In genomic region chr8:111624081-111624852, GRCm38 (mm10) we compare ENCODE assay signal across 8 mouse cellular contexts. TPM values are rescaled to one million over a fixed set of nuclear protein-coding genes. Genes with fewer than 3 reads are reported as not detected.
A peak's percentile ranks its signal among the peaks of the same experiment; 100 is the strongest.
DNase-seq lines count a peak whose midpoint lies in the region; ATAC-seq and TF ChIP-seq lines count a peak whose summit lies in the region.

No protein-coding gene starts in this region.

- peaks cover 20% of the 10 kb centered on the region; the same call in 1 of the 2 replicates for H3K36me3 ChIP-seq in heart, embryonic 12.5 days
- peaks cover 67% of the 10 kb centered on the region for H3K36me3 ChIP-seq in G1E (replicated peaks)
- H3K36me3 ChIP-seq in thymus, adult 2 months (ENCODE audit: control insufficient read depth, insufficient read depth, low read length) = peaks cover 34% of the 10 kb centered on the region
- H3K36me3 ChIP-seq in forebrain, embryonic 16.5 days (ENCODE audit: control insufficient read depth, insufficient read depth) = no peaks in the 10 kb centered on the region

- no peak overlapping the region for H3K4me2 ChIP-seq in heart, embryonic 12.5 days
- no peak overlapping the region for H3K4me2 ChIP-seq in forebrain, embryonic 16.5 days (ENCODE audit: low read length)

- H3K27ac ChIP-seq in heart, embryonic 12.5 days (ENCODE audit: poor library complexity, severe bottlenecking) = no peak overlapping the region
- peak overlapping the region; percentile 48 for H3K27ac ChIP-seq in thymus, adult 2 months (ENCODE audit: control insufficient read depth, insufficient read depth, low read length)
- no peak overlapping the region for H3K27ac ChIP-seq in forebrain, embryonic 16.5 days (ENCODE audit: low read length)

- TF ChIP-seq POLR2A in lung, adult 2 months (IDR thresholded peaks at IDR 0.05; ENCODE audit: borderline replicate concordance, extremely low read depth, low read depth, low read length) = no peak
- no peak for TF ChIP-seq POLR2A in thymus, adult 2 months (IDR thresholded peaks at IDR 0.05; ENCODE audit: control insufficient read depth, extremely low read depth, insufficient read depth, low read length, poor library complexity)

- peak; percentile 98 for DNase-seq in heart, adult 11 months
- DNase-seq in G1E (ENCODE audit: low spot score) = peak; percentile 44
- peak; percentile 63 to 66 for DNase-seq in cerebellum, postnatal 14 days
- DNase-seq in lung, adult 2 months = peak; percentile 64
- DNase-seq in thymus, adult 2 months = no peak

- no peak overlapping the region for H3K4me3 ChIP-seq in heart, embryonic 12.5 days
- H3K4me3 ChIP-seq in G1E (ENCODE audit: low read depth, low read length) = peak overlapping the region; percentile 36; the same call in 1 of the 2 replicates
- no peak overlapping the region for H3K4me3 ChIP-seq in lung, adult 2 months (replicated peaks; ENCODE audit: extremely low read depth, low read depth, low read length)
- no peak overlapping the region for H3K4me3 ChIP-seq in thymus, adult 2 months (ENCODE audit: control insufficient read depth, insufficient read depth, low read length)
- no peak overlapping the region for H3K4me3 ChIP-seq in forebrain, embryonic 16.5 days (replicated peaks; ENCODE audit: low read length)

- 65% methylated on average over 12 of the region's 12 CpGs for WGBS in heart, embryonic 12.5 days
- whole genome bisulfite sequencing in lung, adult 2 months = 50% methylated on average over 12 of the region's 12 CpGs
- WGBS in thymus, adult 2 months = 50% methylated on average over 12 of the region's 12 CpGs
- WGBS in forebrain, embryonic 16.5 days = 77% methylated on average over 12 of the region's 12 CpGs

- H3K4me1 ChIP-seq in heart, embryonic 12.5 days (replicated peaks) = peaks cover 28% of the 10 kb centered on the region
- peaks cover 61% of the 10 kb centered on the region for H3K4me1 ChIP-seq in G1E (ENCODE audit: insufficient read depth, low read depth, low read length)
- H3K4me1 ChIP-seq in lung, adult 2 months (ENCODE audit: control insufficient read depth, insufficient read depth, low read length) = peaks cover 21% of the 10 kb centered on the region
- peaks cover 73% of the 10 kb centered on the region for H3K4me1 ChIP-seq in thymus, adult 2 months (replicated peaks; ENCODE audit: control insufficient read depth, insufficient read depth, low read length)
- no peaks in the 10 kb centered on the region for H3K4me1 ChIP-seq in forebrain, embryonic 16.5 days (replicated peaks; ENCODE audit: control insufficient read depth, insufficient read depth, low read length)

- no peaks in the 10 kb centered on the region for H3K9me3 ChIP-seq in heart, embryonic 12.5 days (replicated peaks)
- H3K9me3 ChIP-seq in G1E (replicated peaks) = no peaks in the 10 kb centered on the region
- H3K9me3 ChIP-seq in forebrain, embryonic 16.5 days (ENCODE audit: control insufficient read depth, low read length) = no peaks in the 10 kb centered on the region

- no peak for ATAC-seq in heart, embryonic 12.5 days (ENCODE audit: insufficient number of reproducible peaks, low FRiP score)
- ATAC-seq in G1E (ENCODE audit: extremely low read depth, insufficient number of reproducible peaks, low FRiP score, poor library complexity, severe bottlenecking) = peak; percentile 87
- ATAC-seq in inflammation-experienced regulatory T-cells, adult 6 months = peak; percentile 23
- ATAC-seq in forebrain, embryonic 16.5 days = no peak

- TF ChIP-seq CTCF in G1E (IDR thresholded peaks at IDR 0.05; ENCODE audit: low read depth, low read length) = no peak
- no peak for TF ChIP-seq CTCF in lung, adult 2 months (IDR thresholded peaks at IDR 0.05; ENCODE audit: insufficient read depth, low read length)
- no peak for TF ChIP-seq CTCF in thymus, adult 2 months (IDR thresholded peaks at IDR 0.05; ENCODE audit: borderline replicate concordance, control insufficient read depth, extremely low read depth, insufficient read depth, low read length, poor library complexity)

- no peaks in the 10 kb centered on the region for H3K27me3 ChIP-seq in heart, embryonic 12.5 days (replicated peaks)
- H3K27me3 ChIP-seq in G1E (ENCODE audit: insufficient read depth, low read length) = peaks cover 11% of the 10 kb centered on the region; the same call in 1 of the 2 replicates
- no peaks in the 10 kb centered on the region for H3K27me3 ChIP-seq in thymus, adult 2 months (ENCODE audit: control insufficient read depth, insufficient read depth, low read length)
- no peaks in the 10 kb centered on the region for H3K27me3 ChIP-seq in forebrain, embryonic 16.5 days (replicated peaks; ENCODE audit: control insufficient read depth, insufficient read depth, low read length)

- no peak overlapping the region for H3K9ac ChIP-seq in heart, embryonic 12.5 days
- no peak overlapping the region for H3K9ac ChIP-seq in forebrain, embryonic 16.5 days (replicated peaks; ENCODE audit: low read depth, low read length)

RNA-seq across cellular contexts. Expression of gene Ldhd, which starts 5.9 kb away (rescaled TPM):
- polyA plus RNA-seq in heart, embryonic 12.5 days (2016; fragmentation: Nextera tagmentation; extraction: Ambion mirVana) = 0.70 and 0.92 TPM in 2 replicates
- total RNA-seq in G1E (2014; fragmentation: Nextera tagmentation) (not detected in 2 replicates), G1E (2017) (0.12 and 0.16 TPM in 2 replicates)
- polyA plus RNA-seq in G1E (2012) = not detected in 2 replicates
- polyA plus RNA-seq in inflammation-experienced regulatory T-cells, adult 6 months (2017; shearing (Covaris generic)) = 1 to 10 TPM in 1 of 3 experiments, under 1 TPM in 2; 0.36 to 1.2 (median 0.95) TPM
- 8.8 and 9.4 TPM in 2 replicates for polyA plus RNA-seq in lung, adult 2 months (2012; rRNA removed)
- polyA plus RNA-seq in thymus, adult 2 months (2012; rRNA removed) = 10.4 and 10.7 TPM in 2 replicates
- 0.71 TPM in 2 replicates for polyA plus RNA-seq in forebrain, embryonic 16.5 days (2015; fragmentation: Nextera tagmentation; extraction: Ambion mirVana)

RNA-seq across cellular contexts. Expression of gene Zfp1, which starts 18.9 kb away (rescaled TPM):
- 14.4 and 15.6 TPM in 2 replicates for polyA plus RNA-seq in heart, embryonic 12.5 days (2016; fragmentation: Nextera tagmentation; extraction: Ambion mirVana)
- total RNA-seq in G1E (2014; fragmentation: Nextera tagmentation) (16.1 and 21.1 TPM in 2 replicates), G1E (2017) (10.9 and 11.8 TPM in 2 replicates)
- polyA plus RNA-seq in G1E (2012) = 7.1 and 7.3 TPM in 2 replicates
- polyA plus RNA-seq in inflammation-experienced regulatory T-cells, adult 6 months (2017; shearing (Covaris generic)) = 10 to 100 TPM; 15.6 to 46.2 (median 33.0) TPM
- polyA plus RNA-seq in lung, adult 2 months (2012; rRNA removed) = 3.6 and 4.8 TPM in 2 replicates
- polyA plus RNA-seq in thymus, adult 2 months (2012; rRNA removed) = 10.3 and 11.1 TPM in 2 replicates
- 32.5 and 35.7 TPM in 2 replicates for polyA plus RNA-seq in forebrain, embryonic 16.5 days (2015; fragmentation: Nextera tagmentation; extraction: Ambion mirVana)

Comparison
In these comparisons a context has a peak if more than half of its experiments do, and no peak if none do; other contexts are left out.
1. ATAC-seq: peak in G1E (single experiment) and inflammation-experienced regulatory T-cells, adult 6 months (single experiment); none in heart, embryonic 12.5 days (single experiment) and forebrain, embryonic 16.5 days (single experiment).